Mouse (Mus musculus) neural tube, embryonic 13.5 days (tissue): ENCODE results near the gene Gsdma3. TPM values are rescaled to one million over a fixed set of nuclear protein-coding genes. Genes with fewer than 3 reads are reported as not detected.
"Not testable (repeated sequence)": the region's sequence is repeated elsewhere in the genome, so short reads cannot be mapped to it uniquely, and the experiment has no call there.

Experiments
- ATAC-seq: fragments of 200-750 bp; cut with Nextera tagmentation; 2 replicates; pipeline ENCODE4 v1.8.0; 2017; ENCODE audit warnings: low read depth, mild to moderate bottlenecking, moderate TSS enrichment, moderate library complexity
- H3K27ac ChIP-seq: fragments of 300-500 bp; sonication (generic); replicated peaks from 2 replicates; pipeline ENCODE4 v1.5.1; 2015; ENCODE audit warnings: moderate library complexity, mild to moderate bottlenecking, inconsistent platforms
- H3K27me3 ChIP-seq: fragments of 300-500 bp; sonication (generic); 2 replicates; pipeline ENCODE4 v1.6.1; 2015; ENCODE audit warnings: mild to moderate bottlenecking, inconsistent platforms
- H3K36me3 ChIP-seq: fragments of 300-500 bp; sonication (generic); 2 replicates; pipeline ENCODE4 v1.6.1; 2015; ENCODE audit warnings: mild to moderate bottlenecking, inconsistent platforms
- H3K4me1 ChIP-seq: fragments of 300-500 bp; sonication (generic); replicated peaks from 2 replicates; pipeline ENCODE4 v1.6.1; 2015; ENCODE audit warnings: inconsistent platforms
- H3K4me2 ChIP-seq: fragments of 300-500 bp; sonication (generic); 2 replicates; pipeline ENCODE4 v1.6.1; 2015; ENCODE audit warnings: inconsistent platforms, mild to moderate bottlenecking, moderate library complexity
- H3K4me3 ChIP-seq: fragments of 300-500 bp; sonication (generic); 2 replicates; pipeline ENCODE4 v1.5.1; 2015; ENCODE audit warnings: mild to moderate bottlenecking, inconsistent platforms
- H3K9ac ChIP-seq: fragments of 300-500 bp; sonication (generic); 2 replicates; pipeline ENCODE4 v1.6.1; 2015; ENCODE audit warnings: moderate library complexity, mild to moderate bottlenecking, inconsistent platforms
- H3K9me3 ChIP-seq: fragments of 300-500 bp; sonication (generic); 2 replicates; pipeline ENCODE4 v1.6.1; 2016; ENCODE audit warnings: inconsistent platforms
- WGBS: fragments of 180-500 bp; shearing (Covaris S2); methylation state at CpG from one replicate; pipeline ENCODE4 v1.1.7; 2015; 5-methylcytosine and 5-hydroxymethylcytosine counted together
- polyA plus RNA-seq: library from polyadenylated mRNA; unstranded; fragments of >200 nt; fragmentation: Nextera tagmentation; extraction: Ambion mirVana; gene quantifications from 2 replicates; pipeline ENCODE4 v1.2.1, GENCODE M21; 2015

Gsdma3 gene
- polyA plus RNA-seq, 1 experiment from 2014 or later = not detected

DNA sequence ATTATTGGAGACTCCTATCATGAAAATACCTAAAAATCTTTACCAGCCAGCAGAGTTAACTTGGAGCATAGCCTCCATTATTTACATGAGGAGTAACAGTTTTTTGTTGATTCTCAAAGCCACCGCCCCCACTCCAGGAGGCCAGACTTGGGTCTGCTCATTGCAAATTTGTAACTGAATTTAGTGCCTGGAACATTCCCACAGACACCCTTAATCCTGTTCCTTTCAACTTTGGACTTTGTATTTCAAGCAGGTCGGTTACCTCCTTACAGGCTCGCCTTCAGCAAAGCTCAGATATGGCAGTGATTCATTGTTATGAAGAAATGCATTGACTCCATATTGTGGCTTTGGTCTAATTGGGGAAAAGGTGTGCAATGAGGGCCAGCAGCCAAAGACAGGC lies 18.6 kb downstream of the Gsdma3 start:
- WGBS = 84% methylated on average over 3 of the region's 3 CpGs
- no peaks in the 10 kb centered on the region for H3K4me1 ChIP-seq
- H3K36me3 ChIP-seq = no peaks in the 10 kb centered on the region
- no peak overlapping the region for H3K27ac ChIP-seq
- H3K4me2 ChIP-seq = no peak overlapping the region
- H3K9me3 ChIP-seq = no peaks in the 10 kb centered on the region
- no peak for ATAC-seq
- H3K4me3 ChIP-seq = no peak overlapping the region
- H3K27me3 ChIP-seq = peaks cover 18% of the 10 kb centered on the region
- no peak overlapping the region for H3K9ac ChIP-seq

DNA sequence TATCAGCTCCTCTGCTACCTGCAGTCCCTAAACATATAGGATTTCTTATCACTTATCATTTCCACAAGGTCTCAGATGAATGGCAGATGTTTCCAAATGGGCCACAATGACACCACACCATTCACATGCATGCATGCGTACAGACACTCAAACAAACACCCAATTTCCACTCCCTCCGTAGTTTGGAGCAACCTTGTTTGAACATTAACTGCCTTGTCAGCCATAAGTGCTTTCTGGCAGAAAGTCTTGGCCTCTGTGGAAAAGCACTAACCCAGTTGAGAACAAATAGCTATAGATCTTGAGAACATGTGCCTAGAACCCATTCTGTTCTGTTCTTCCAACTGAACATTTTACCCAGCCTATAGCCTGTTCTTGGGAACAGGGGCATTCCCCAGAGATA lies 19.8 kb downstream of the Gsdma3 start:
- H3K4me2 ChIP-seq = no peak overlapping the region
- ATAC-seq = no peak
- H3K9me3 ChIP-seq = no peaks in the 10 kb centered on the region
- no peaks in the 10 kb centered on the region for H3K36me3 ChIP-seq
- H3K4me3 ChIP-seq = no peak overlapping the region
- WGBS = 80% methylated on average over 2 of the region's 2 CpGs
- H3K4me1 ChIP-seq = no peaks in the 10 kb centered on the region
- H3K27me3 ChIP-seq = peaks cover 24% of the 10 kb centered on the region
- H3K27ac ChIP-seq = no peak overlapping the region
- H3K9ac ChIP-seq = no peak overlapping the region

DNA sequence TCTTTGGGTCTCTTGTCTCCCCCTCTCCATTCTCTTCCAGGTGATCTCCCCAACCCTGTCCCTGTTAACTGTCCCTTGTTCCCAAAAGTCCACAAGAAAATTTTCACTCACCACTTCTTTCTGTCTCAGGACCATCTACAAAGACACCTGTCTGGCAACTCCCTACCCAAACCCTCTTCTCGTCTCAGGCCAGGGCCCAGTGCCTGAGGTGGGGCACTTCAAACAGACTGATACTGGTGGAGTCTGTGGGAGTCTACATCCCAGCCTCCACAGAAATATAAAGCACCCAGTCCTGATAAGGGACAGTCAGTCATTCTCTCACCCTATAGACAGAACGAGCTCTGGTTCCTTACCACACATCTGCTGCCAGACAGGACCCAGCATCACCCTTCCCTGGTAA lies 20.3 kb downstream of the Gsdma3 start, which contains the start of gene Gsdma2:
Gene Gsdma2 (plus strand): TSS at position 301 of the 400 bp plus-strand sequence.
- ATAC-seq = no peak
- WGBS = 73% methylated on average over 2 of the region's 2 CpGs

DNA sequence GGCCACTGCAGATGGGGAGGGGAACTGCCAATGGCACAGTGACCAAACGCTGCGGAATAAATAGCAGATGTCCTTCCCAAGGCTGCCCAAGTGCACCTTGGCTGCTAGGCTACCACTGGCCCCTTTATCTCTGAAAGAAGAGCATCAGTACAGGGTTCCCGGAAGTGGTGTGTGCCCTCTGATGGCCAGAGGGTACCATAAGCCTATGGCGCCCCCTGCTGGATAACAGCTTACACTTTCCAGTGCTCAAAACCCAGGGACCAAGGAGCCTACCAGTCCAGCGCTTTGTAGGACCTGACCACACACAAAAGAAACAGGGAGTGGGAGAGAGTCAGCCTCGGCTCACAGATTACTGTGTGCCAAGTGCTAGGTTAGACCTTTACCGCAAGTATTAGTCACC lies 28.9 kb downstream of the Gsdma3 start:
- not testable (repeated sequence) for H3K27me3 ChIP-seq, H3K27ac ChIP-seq, H3K4me3 ChIP-seq, ATAC-seq, H3K9ac ChIP-seq, H3K36me3 ChIP-seq, H3K4me2 ChIP-seq, H3K9me3 ChIP-seq, H3K4me1 ChIP-seq
- 10% methylated on average over 7 of the region's 7 CpGs for whole genome bisulfite sequencing

More for the DNA sequence above, 20.3 kb downstream of the Gsdma3 start, which contains the start of gene Gsdma2:
- no peaks in the 10 kb centered on the region for H3K36me3 ChIP-seq
- H3K4me3 ChIP-seq = no peak within 1 kb of the TSS
- no peak within 1 kb of the TSS for H3K27ac ChIP-seq
- no peaks in the 10 kb centered on the region for H3K4me1 ChIP-seq
- H3K9me3 ChIP-seq = no peaks in the 10 kb centered on the region
- peaks cover 24% of the 10 kb centered on the region for H3K27me3 ChIP-seq
- H3K4me2 ChIP-seq = no peak within 1 kb of the TSS
- H3K9ac ChIP-seq = no peak within 1 kb of the TSS

DNA sequence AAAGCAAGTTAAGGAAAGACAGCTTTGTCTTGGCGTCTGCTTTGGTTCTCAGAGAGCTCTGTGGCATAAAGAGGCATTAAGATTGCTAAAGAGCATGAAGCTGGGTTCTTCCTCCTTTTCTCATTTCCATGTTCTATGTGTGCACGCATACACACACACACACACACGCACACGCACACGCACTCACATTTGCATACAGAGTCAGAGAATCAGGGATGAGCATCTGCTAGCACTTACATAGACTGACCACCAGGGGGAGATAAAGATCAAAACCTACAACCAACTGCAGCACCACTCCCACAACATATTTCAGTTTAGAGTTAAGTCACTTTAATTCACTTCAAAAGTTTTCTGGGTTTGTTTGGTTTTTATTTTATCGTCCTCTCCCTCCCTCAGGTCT lies 34.4 kb downstream of the Gsdma3 start:
- Histone ChIP-seq H3K27ac (no peak overlapping the region), H3K4me2 (0 out of 2 replicates have a peak overlapping the region, but pooled peaks have one; percentile 25), H3K9ac (0 out of 2 replicates have a peak overlapping the region, but pooled peaks have one; percentile 38), H3K4me3 (no peak overlapping the region), H3K36me3 (no peaks in the 10 kb centered on the region), H3K27me3 (no peaks in the 10 kb centered on the region), H3K4me1 (0 out of 2 replicates have a peak, but pooled peaks cover 3% of the 10 kb centered on the region), H3K9me3 (no peaks in the 10 kb centered on the region)
- ATAC-seq = peak; percentile 61; the same call in 1 of the 2 replicates
- WGBS = 7% methylated on average over 6 of the region's 6 CpGs

DNA sequence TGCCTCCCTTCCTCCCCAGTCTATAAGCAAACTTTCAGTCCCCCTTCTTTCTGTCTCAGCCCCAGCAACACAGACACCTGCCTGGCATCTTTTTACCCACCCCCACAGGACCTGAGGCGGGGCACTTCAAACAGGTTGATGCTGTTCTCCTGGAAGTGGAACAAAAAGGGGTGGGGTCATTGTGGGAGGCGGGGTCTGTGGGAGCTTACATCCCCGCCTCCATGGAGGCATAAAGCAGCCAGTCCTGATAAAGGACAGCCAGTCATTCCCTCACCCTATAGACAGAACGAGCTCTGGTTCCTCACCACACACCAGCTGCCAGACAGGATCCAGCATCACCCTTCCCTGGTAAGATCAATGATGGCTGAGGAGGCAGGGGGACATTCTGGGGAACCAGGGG lies 37.9 kb downstream of the Gsdma3 start, which contains the start of gene Gsdma:
Gene Gsdma (plus strand): TSS at position 261 of the 400 bp plus-strand sequence.
- Histone ChIP-seq H3K9me3 (no peaks in the 10 kb centered on the region), H3K36me3 (no peaks in the 10 kb centered on the region), H3K4me1 (0 out of 2 replicates have a peak, but pooled peaks cover 3% of the 10 kb centered on the region), H3K27me3 (peaks cover 25% of the 10 kb centered on the region), H3K4me3 (no peak within 1 kb of the TSS), H3K9ac (no peak within 1 kb of the TSS), H3K4me2 (no peak within 1 kb of the TSS), H3K27ac (no peak within 1 kb of the TSS)
- ATAC-seq = no peak
- WGBS = 26% methylated on average over 4 of the region's 4 CpGs

DNA sequence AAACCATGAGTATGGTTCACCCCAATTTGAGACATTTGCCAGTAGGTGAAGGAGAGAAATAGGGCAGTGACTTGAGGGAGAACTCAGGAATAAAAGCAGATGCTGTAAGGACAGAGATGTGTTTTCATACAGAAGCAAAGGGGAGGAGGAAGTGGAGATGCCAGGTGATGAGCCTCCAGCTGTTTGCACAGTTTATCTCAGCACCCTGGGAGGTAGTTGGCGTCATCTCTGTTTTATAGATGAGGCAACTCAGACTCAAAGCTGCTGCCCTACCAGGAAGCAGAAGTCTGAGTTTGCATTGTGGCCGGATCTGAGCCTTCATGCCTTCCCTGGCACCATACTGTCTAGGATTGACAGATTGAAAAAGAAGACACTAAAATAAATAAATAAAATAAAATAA lies 42.8 kb downstream of the Gsdma3 start:
- no peak for ATAC-seq
- WGBS = 68% methylated on average over 2 of the region's 2 CpGs
- H3K27ac ChIP-seq = no peak overlapping the region
- H3K27me3 ChIP-seq = peaks cover 35% of the 10 kb centered on the region
- H3K9ac ChIP-seq = no peak overlapping the region
- no peak overlapping the region for H3K4me3 ChIP-seq
- no peak overlapping the region for H3K4me2 ChIP-seq
- H3K36me3 ChIP-seq = no peaks in the 10 kb centered on the region
- H3K4me1 ChIP-seq = no peaks in the 10 kb centered on the region
- H3K9me3 ChIP-seq = no peaks in the 10 kb centered on the region

DNA sequence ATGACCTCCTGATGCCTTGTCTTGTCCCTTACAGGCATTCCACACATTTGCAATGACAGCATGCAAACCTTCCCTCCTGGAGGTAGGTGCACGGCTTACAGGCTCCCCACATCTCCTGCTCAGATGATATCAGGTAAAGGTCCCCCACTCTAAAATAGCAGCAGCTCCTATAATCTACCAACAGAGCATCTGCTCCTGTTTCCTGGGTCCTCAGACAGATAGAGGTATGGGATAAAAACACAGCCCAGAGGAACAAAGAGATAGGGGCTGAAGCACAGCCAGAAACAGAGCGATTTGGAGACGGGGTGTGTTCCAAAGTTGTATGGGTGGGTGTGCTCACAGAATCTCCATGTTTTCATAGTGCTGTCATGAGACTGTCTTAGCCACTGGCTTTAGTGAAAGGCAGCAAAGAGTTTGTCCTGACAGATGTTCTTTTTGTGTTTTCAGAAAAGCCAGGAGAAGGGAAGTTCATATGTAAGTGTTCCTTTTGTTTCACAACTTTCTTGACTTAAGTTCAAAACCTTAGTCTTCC lies 45.2 kb downstream of the Gsdma3 start:
- no peak overlapping the region for H3K4me3 ChIP-seq
- H3K9me3 ChIP-seq = no peaks in the 10 kb centered on the region
- no peak for ATAC-seq
- WGBS = 82% methylated on average over 3 of the region's 3 CpGs
- no peaks in the 10 kb centered on the region for H3K4me1 ChIP-seq
- no peak overlapping the region for H3K27ac ChIP-seq
- no peaks in the 10 kb centered on the region for H3K36me3 ChIP-seq
- H3K27me3 ChIP-seq = peaks cover 34% of the 10 kb centered on the region
- no peak overlapping the region for H3K9ac ChIP-seq
- no peak overlapping the region for H3K4me2 ChIP-seq

DNA sequence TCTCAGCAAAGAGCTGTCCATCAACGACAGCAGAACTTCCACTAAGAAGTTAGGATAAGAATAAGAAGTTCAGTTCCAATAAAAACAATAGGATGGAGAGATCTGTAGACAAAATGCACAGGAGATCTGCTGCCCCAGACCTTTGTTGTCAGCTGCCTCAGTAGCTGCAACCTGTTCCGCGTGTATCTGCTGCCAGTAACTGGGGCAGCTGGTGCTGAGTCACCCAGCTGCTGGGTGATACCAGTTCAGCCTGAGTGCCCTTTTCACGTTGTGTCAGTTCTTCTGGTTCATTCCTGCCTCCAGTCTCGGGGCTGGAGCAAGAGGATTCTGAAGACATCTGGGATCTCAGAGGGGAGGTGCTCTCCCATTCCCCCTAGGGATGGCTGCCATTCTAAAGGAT lies 45.7 kb downstream of the Gsdma3 start:
- ATAC-seq = no peak
- no peaks in the 10 kb centered on the region for H3K4me1 ChIP-seq
- H3K9ac ChIP-seq = no peak overlapping the region
- peaks cover 30% of the 10 kb centered on the region for H3K27me3 ChIP-seq
- H3K4me2 ChIP-seq = no peak overlapping the region
- no peaks in the 10 kb centered on the region for H3K36me3 ChIP-seq
- no peaks in the 10 kb centered on the region for H3K9me3 ChIP-seq
- H3K4me3 ChIP-seq = no peak overlapping the region
- WGBS = 70% methylated on average over 5 of the region's 5 CpGs
- H3K27ac ChIP-seq = no peak overlapping the region

DNA sequence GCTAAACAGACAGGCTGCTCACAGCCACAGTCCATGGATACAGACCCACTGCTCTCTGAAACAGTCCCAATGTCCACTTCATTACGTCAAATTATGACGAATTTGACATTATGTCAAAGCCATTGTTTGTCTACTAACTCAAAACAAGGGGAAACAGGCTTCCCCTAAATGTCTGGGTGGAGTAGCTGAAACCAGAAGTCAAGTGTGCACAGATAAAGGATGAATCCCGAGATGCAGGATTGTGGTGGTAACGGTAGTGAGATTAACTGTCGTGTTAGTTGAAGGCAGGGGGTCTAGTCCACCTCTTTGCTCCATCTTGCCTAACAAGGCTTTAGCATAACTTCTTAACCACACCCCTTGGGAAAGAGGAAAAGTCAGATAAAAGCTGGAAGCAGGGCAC lies 46.3 kb downstream of the Gsdma3 start:
- H3K27ac ChIP-seq = no peak overlapping the region
- 85% methylated on average over 5 of the region's 5 CpGs for WGBS
- no peaks in the 10 kb centered on the region for H3K9me3 ChIP-seq
- peaks cover 24% of the 10 kb centered on the region; the same call in 1 of the 2 replicates for H3K27me3 ChIP-seq
- H3K4me2 ChIP-seq = no peak overlapping the region
- no peaks in the 10 kb centered on the region for H3K36me3 ChIP-seq
- no peak overlapping the region for H3K9ac ChIP-seq
- H3K4me3 ChIP-seq = no peak overlapping the region
- no peaks in the 10 kb centered on the region for H3K4me1 ChIP-seq
- ATAC-seq = no peak

DNA sequence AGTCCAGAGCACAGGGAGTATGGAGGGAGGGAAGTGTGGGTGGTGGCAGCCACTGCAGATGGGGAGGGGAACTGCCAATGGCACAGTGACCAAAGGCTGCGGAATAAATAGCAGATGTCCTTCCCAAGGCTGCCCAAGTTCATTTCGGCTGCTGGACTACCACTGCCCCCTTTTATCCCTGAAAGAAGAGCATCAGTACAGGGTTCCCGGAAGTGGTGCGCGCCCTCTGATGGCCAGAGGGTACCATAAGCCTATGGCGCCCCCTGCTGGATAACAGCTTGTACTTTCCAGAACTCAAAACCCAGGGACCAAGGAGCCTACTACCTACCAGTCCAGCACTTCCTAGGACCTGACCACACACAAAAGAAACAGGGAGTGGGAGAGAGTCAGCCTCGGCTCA lies 47.0 kb downstream of the Gsdma3 start:
- peaks cover 17% of the 10 kb centered on the region; the same call in 1 of the 2 replicates for H3K27me3 ChIP-seq
- H3K4me3 ChIP-seq, H3K36me3 ChIP-seq, H3K9me3 ChIP-seq, H3K27ac ChIP-seq, H3K9ac ChIP-seq, H3K4me1 ChIP-seq: not testable (repeated sequence)
- 0 out of 2 replicates have a peak, but pooled peaks have one; percentile 15 for ATAC-seq
- H3K4me2 ChIP-seq = peak overlapping the region; percentile 38
- 10% methylated on average over 7 of the region's 7 CpGs for WGBS

DNA sequence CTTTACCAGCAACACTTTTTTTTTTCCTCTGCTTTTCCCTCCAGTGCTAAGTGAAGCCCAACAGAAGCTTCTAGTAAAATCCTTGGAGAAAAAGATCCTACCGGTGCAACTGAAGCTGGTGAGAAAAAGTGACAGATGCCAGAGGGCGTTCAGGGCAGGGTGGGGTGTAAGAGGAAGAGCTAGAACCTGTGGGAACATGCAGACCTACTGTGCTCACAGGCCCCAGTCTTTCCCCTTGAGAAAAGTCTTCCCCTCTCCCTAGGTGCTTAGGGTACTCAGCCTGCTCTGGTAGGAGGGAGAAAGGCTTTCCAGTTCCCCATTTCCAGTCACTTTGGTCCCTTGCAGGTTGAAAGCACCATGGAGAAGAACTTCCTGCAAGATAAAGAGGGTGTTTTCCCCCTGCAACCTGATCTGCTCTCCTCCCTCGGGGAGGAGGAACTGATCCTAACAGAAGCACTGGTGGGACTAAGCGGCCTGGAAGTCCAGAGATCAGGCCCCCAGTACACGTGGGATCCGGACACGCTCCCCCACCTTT lies 49.7 kb downstream of the Gsdma3 start:
- no peak overlapping the region for H3K4me2 ChIP-seq
- WGBS = 49% methylated on average over 7 of the region's 7 CpGs
- no peaks in the 10 kb centered on the region for H3K4me1 ChIP-seq
- no peaks in the 10 kb centered on the region for H3K9me3 ChIP-seq
- no peak overlapping the region for H3K9ac ChIP-seq
- no peak for ATAC-seq
- H3K27ac ChIP-seq = no peak overlapping the region
- H3K36me3 ChIP-seq = no peaks in the 10 kb centered on the region
- no peak overlapping the region for H3K4me3 ChIP-seq
- H3K27me3 ChIP-seq = 0 out of 2 replicates have a peak, but pooled peaks cover 3% of the 10 kb centered on the region

DNA sequence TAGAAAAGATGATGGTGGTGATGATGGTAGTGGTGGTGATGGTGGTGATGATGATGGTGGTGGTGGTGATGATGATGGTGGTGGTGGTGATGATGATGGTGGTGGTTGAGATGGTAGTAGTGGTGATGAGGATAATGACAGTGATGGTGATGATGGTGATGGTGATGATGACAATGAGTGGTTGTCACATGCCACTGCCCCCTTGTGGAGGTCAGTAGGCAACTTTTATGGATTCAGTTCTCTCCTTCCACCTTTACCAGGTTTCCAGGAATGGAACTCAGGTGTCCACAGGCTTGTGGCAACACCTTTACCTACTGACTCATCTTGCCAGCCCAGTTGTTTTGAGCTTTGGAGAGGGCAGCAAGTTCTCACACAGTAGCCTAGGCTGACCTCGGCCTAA lies 53.9 kb downstream of the Gsdma3 start:
- no peaks in the 10 kb centered on the region for H3K9me3 ChIP-seq
- H3K4me1 ChIP-seq = peaks cover 20% of the 10 kb centered on the region
- H3K27ac ChIP-seq = no peak overlapping the region
- no peak for ATAC-seq
- H3K36me3 ChIP-seq = 0 out of 2 replicates have a peak, but pooled peaks cover 2% of the 10 kb centered on the region
- H3K9ac ChIP-seq = no peak overlapping the region
- no peak overlapping the region for H3K4me3 ChIP-seq
- 93% methylated on average over 1 of the region's 1 CpGs for WGBS
- no peaks in the 10 kb centered on the region for H3K27me3 ChIP-seq
- no peak overlapping the region for H3K4me2 ChIP-seq
